ENCODE assay signal across 17 mouse cellular contexts in the genomic region with DNA sequence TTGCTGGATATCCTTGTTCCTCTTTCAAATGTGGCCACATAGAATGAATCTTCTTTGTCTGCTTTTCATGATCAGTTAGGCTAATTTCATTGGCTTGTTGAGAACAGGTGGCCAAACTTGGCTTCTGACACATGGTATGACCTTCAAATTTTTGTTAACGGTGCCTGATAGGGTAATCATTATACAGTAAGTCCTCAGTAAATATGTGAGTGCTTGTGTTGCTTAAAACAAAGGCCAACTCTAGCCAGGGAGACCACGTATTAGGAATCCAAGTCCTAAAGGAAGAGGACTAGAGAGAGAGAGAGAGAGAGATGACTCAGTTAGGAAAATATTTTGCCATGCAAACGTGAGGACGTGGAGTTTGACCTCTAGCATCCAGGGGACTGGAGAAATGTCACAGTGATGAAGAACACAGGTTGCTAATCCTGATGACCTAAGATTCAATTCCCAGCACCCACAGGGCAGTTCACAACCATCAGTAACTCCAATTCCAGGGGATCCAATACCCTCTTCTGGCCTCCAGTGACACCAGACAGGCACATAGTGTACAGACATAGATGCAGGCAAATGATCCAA. TPM values are rescaled to one million over a fixed set of nuclear protein-coding genes. Genes with fewer than 3 reads are reported as not detected.
DNase-seq lines count a peak whose midpoint lies in the region; ATAC-seq lines count a peak whose summit lies in the region.
"Had no signal": no experiment of that assay in that cellular context is flagged by ENCODE, and none has a peak within 500 bp of the region (broad histone marks: within the 10 kb centered on the region; RNA-seq: fewer than 3 reads in every experiment).

No protein-coding gene starts in this region.

- H3K36me3 ChIP-seq in kidney, embryonic 16.5 days (ENCODE audit: insufficient read depth, low read length), result no peaks in the 10 kb centered on the region
- no peaks in the 10 kb centered on the region for H3K36me3 ChIP-seq in liver, embryonic 15.5 days (replicated peaks)
- no peaks in the 10 kb centered on the region for H3K36me3 ChIP-seq in liver, embryonic 12.5 days
- no peaks in the 10 kb centered on the region for H3K36me3 ChIP-seq in forebrain, embryonic 13.5 days (ENCODE audit: poor library complexity, severe bottlenecking)
- H3K36me3 ChIP-seq: embryonic facial prominence, embryonic 12.5 days; heart, embryonic 13.5 days; hindbrain, embryonic 15.5 days had no signal

- H3K27ac ChIP-seq in kidney, embryonic 16.5 days (ENCODE audit: low read length), result no peak overlapping the region
- peak overlapping the region; percentile 48; the same call in 1 of the 2 replicates for H3K27ac ChIP-seq in liver, embryonic 15.5 days (replicated peaks)
- H3K27ac ChIP-seq in liver, embryonic 12.5 days, result no peak overlapping the region
- H3K27ac ChIP-seq in forebrain, embryonic 13.5 days, result no peak overlapping the region
- H3K27ac ChIP-seq: embryonic facial prominence, embryonic 12.5 days; heart, embryonic 13.5 days; hindbrain, embryonic 15.5 days had no signal

- no peaks in the 10 kb centered on the region for H3K9me3 ChIP-seq in kidney, embryonic 16.5 days (ENCODE audit: low read length)
- H3K9me3 ChIP-seq in liver, embryonic 15.5 days (replicated peaks), result no peaks in the 10 kb centered on the region
- H3K9me3 ChIP-seq in liver, embryonic 12.5 days (replicated peaks), result no peaks in the 10 kb centered on the region
- H3K9me3 ChIP-seq in forebrain, embryonic 13.5 days (replicated peaks), result no peaks in the 10 kb centered on the region
- H3K9me3 ChIP-seq: embryonic facial prominence, embryonic 12.5 days; hindbrain, embryonic 15.5 days had no signal

- H3K4me3 ChIP-seq in kidney, embryonic 16.5 days (ENCODE audit: low read length), result no peak overlapping the region
- no peak overlapping the region for H3K4me3 ChIP-seq in liver, embryonic 15.5 days (replicated peaks)
- H3K4me3 ChIP-seq in liver, embryonic 12.5 days, result no peak overlapping the region
- no peak overlapping the region for H3K4me3 ChIP-seq in forebrain, embryonic 13.5 days
- H3K4me3 ChIP-seq: embryonic facial prominence, embryonic 12.5 days; heart, embryonic 13.5 days; hindbrain, embryonic 15.5 days had no signal

- ATAC-seq in kidney, embryonic 16.5 days (ENCODE audit: low FRiP score, low TSS enrichment), result no peak
- peak; percentile 34; the same call in 1 of the 2 replicates for ATAC-seq in liver, embryonic 15.5 days (ENCODE audit: insufficient read depth)
- no peak for ATAC-seq in liver, embryonic 12.5 days
- ATAC-seq in granulocyte monocyte progenitor cell, adult 5-6 weeks (replicated peaks; ENCODE audit: poor library complexity, severe bottlenecking), result peak; percentile 16; the same call in 1 of the 2 replicates
- no peak for ATAC-seq in forebrain, embryonic 13.5 days
- ATAC-seq: forebrain, embryonic 16.5 days had no signal

- peak; percentile 76 for DNase-seq in kidney, adult 9 months
- DNase-seq in spleen, postnatal 36 days (ENCODE audit: low spot score in 2 of 2), result no peak
- DNase-seq: adrenal gland, adult 8-10 months; cerebellum, adult 11 months; cerebellum, adult 8-10 months; cerebellum, postnatal 14 days; gastrocnemius, postnatal 10 days; heart, postnatal 36 days had no signal

- no peaks in the 10 kb centered on the region for H3K4me1 ChIP-seq in kidney, embryonic 16.5 days (ENCODE audit: insufficient read depth, low read length)
- H3K4me1 ChIP-seq in liver, embryonic 15.5 days (replicated peaks), result peaks cover 11% of the 10 kb centered on the region; the same call in 1 of the 2 replicates
- 0 out of 2 replicates have a peak, but pooled peaks cover 5% of the 10 kb centered on the region for H3K4me1 ChIP-seq in liver, embryonic 12.5 days
- peaks cover 5% of the 10 kb centered on the region for H3K4me1 ChIP-seq in forebrain, embryonic 13.5 days
- H3K4me1 ChIP-seq: heart, embryonic 13.5 days; hindbrain, embryonic 15.5 days had no signal

- WGBS in kidney, embryonic 16.5 days, result 60% methylated on average over 4 of the region's 4 CpGs
- WGBS in liver, embryonic 15.5 days (ENCODE audit: insufficient replicate concordance), result 47% methylated on average over 4 of the region's 4 CpGs
- 55% methylated on average over 4 of the region's 4 CpGs for WGBS in liver, embryonic 12.5 days (ENCODE audit: insufficient replicate concordance)
- WGBS in forebrain, embryonic 13.5 days, result 90% methylated on average over 4 of the region's 4 CpGs

- H3K4me2 ChIP-seq in kidney, embryonic 16.5 days (replicated peaks; ENCODE audit: low read depth, low read length), result no peak overlapping the region
- no peak overlapping the region for H3K4me2 ChIP-seq in liver, embryonic 15.5 days
- no peak overlapping the region for H3K4me2 ChIP-seq in liver, embryonic 12.5 days
- H3K4me2 ChIP-seq in forebrain, embryonic 13.5 days, result no peak overlapping the region
- H3K4me2 ChIP-seq: embryonic facial prominence, embryonic 12.5 days; heart, embryonic 13.5 days; hindbrain, embryonic 15.5 days had no signal

- H3K9ac ChIP-seq in kidney, embryonic 16.5 days (replicated peaks; ENCODE audit: low read length), result no peak overlapping the region
- no peak overlapping the region for H3K9ac ChIP-seq in liver, embryonic 15.5 days
- no peak overlapping the region for H3K9ac ChIP-seq in liver, embryonic 12.5 days
- H3K9ac ChIP-seq in forebrain, embryonic 13.5 days, result no peak overlapping the region
- H3K9ac ChIP-seq: embryonic facial prominence, embryonic 12.5 days; heart, embryonic 13.5 days; hindbrain, embryonic 15.5 days had no signal

- no peaks in the 10 kb centered on the region for H3K27me3 ChIP-seq in kidney, embryonic 16.5 days (ENCODE audit: insufficient read depth, low read length)
- no peaks in the 10 kb centered on the region for H3K27me3 ChIP-seq in liver, embryonic 15.5 days
- H3K27me3 ChIP-seq in liver, embryonic 12.5 days (replicated peaks), result no peaks in the 10 kb centered on the region
- H3K27me3 ChIP-seq in forebrain, embryonic 13.5 days, result no peaks in the 10 kb centered on the region
- H3K27me3 ChIP-seq: embryonic facial prominence, embryonic 12.5 days; heart, embryonic 13.5 days; hindbrain, embryonic 15.5 days had no signal

RNA-seq across cellular contexts. Expression of a gene that starts 15.3 kb away (rescaled TPM):
- 19.1 and 21.2 TPM in 2 replicates for polyA plus RNA-seq in kidney, embryonic 16.5 days (2015; fragmentation: Nextera tagmentation; extraction: Ambion mirVana)
- polyA plus RNA-seq in liver, embryonic 15.5 days (2015; fragmentation: Nextera tagmentation; extraction: Ambion mirVana), result 17.7 and 22.1 TPM in 2 replicates
- 18.5 and 20.1 TPM in 2 replicates for polyA plus RNA-seq in liver, embryonic 12.5 days (2016; fragmentation: Nextera tagmentation; extraction: Ambion mirVana)
- 3.1 and 5.7 TPM in 2 replicates for total RNA-seq in granulocyte monocyte progenitor cell, adult 5-6 weeks (2014; fragmentation: Nextera tagmentation)
- total RNA-seq in granulocyte monocyte progenitor cell, adult 5-6 weeks (2017), result 4.3 and 4.6 TPM in 2 replicates
- polyA plus RNA-seq in forebrain, embryonic 13.5 days (2015; fragmentation: Nextera tagmentation; extraction: Ambion mirVana), result 30.2 and 32.9 TPM in 2 replicates

RNA-seq across cellular contexts. Expression of a gene that starts 44.4 kb away (rescaled TPM):
- polyA plus RNA-seq in kidney, embryonic 16.5 days (2015; fragmentation: Nextera tagmentation; extraction: Ambion mirVana), result 38.8 and 40.3 TPM in 2 replicates
- 14.8 and 15.6 TPM in 2 replicates for polyA plus RNA-seq in liver, embryonic 15.5 days (2015; fragmentation: Nextera tagmentation; extraction: Ambion mirVana)
- polyA plus RNA-seq in liver, embryonic 12.5 days (2016; fragmentation: Nextera tagmentation; extraction: Ambion mirVana), result 23.8 and 25.3 TPM in 2 replicates
- total RNA-seq in granulocyte monocyte progenitor cell, adult 5-6 weeks (2014; fragmentation: Nextera tagmentation), result 11.2 and 25.9 TPM in 2 replicates
- total RNA-seq in granulocyte monocyte progenitor cell, adult 5-6 weeks (2017), result 38.7 and 52.3 TPM in 2 replicates
- polyA plus RNA-seq in forebrain, embryonic 13.5 days (2015; fragmentation: Nextera tagmentation; extraction: Ambion mirVana), result 53.4 and 60.3 TPM in 2 replicates

Comparison
In these comparisons a context has a peak if more than half of its experiments do, and no peak if none do; other contexts are left out.
1. ATAC-seq: peak in liver, embryonic 15.5 days (single experiment) and granulocyte monocyte progenitor cell, adult 5-6 weeks (single experiment); none in kidney, embryonic 16.5 days (single experiment), liver, embryonic 12.5 days (single experiment) and forebrain, embryonic 13.5 days (single experiment).